Mouse (Mus musculus) stomach, embryonic 16.5 days (tissue): ENCODE measurements around the gene Ash1l. TPM values are rescaled to one million over a fixed set of nuclear protein-coding genes. Genes with fewer than 3 reads are reported as not detected.
A peak's percentile ranks its signal among the peaks of the same experiment; 100 is the strongest.

Source experiments
- ATAC-seq: fragments of 200-750 bp; cut with Nextera tagmentation; 2 replicates; pipeline ENCODE4 v1.8.0; 2017; ENCODE audit warnings: moderate number of reproducible peaks, moderate TSS enrichment; ENCODE audit not compliant: insufficient read depth, low FRiP score
- H3K27ac ChIP-seq: fragments of 300-500 bp; sonication (generic); 2 replicates; pipeline ENCODE4 v1.5.1; 2014; ENCODE audit warnings: low read length
- H3K27me3 ChIP-seq: fragments of 300-500 bp; sonication (generic); 2 replicates; pipeline ENCODE4 v1.6.1; 2014; ENCODE audit warnings: low read length, control low read depth, mixed read lengths; ENCODE audit not compliant: control insufficient read depth, insufficient read depth
- H3K36me3 ChIP-seq: fragments of 300-500 bp; sonication (generic); 2 replicates; pipeline ENCODE4 v1.6.1; 2014; ENCODE audit warnings: low read length; ENCODE audit not compliant: control insufficient read depth, insufficient read depth
- H3K4me1 ChIP-seq: fragments of 300-500 bp; sonication (generic); 2 replicates; pipeline ENCODE4 v1.6.1; 2014; ENCODE audit warnings: low read length, control low read depth, mixed read lengths; ENCODE audit not compliant: control insufficient read depth, insufficient read depth
- H3K4me2 ChIP-seq: fragments of 300-500 bp; sonication (generic); 2 replicates; pipeline ENCODE4 v1.6.1; 2014; ENCODE audit warnings: low read depth, low read length, mixed read lengths
- H3K4me3 ChIP-seq: fragments of 300-500 bp; sonication (generic); replicated peaks from 2 replicates; pipeline ENCODE4 v1.5.1; 2014; ENCODE audit warnings: mild to moderate bottlenecking, low read length
- H3K9ac ChIP-seq: fragments of 300-500 bp; sonication (generic); 2 replicates; pipeline ENCODE4 v1.6.1; 2014; ENCODE audit warnings: low read length
- H3K9me3 ChIP-seq: fragments of 300-500 bp; sonication (generic); replicated peaks from 2 replicates; pipeline ENCODE4 v1.6.1; 2016; ENCODE audit warnings: low read length, control low read depth; ENCODE audit not compliant: control insufficient read depth
- WGBS: fragments of 180-500 bp; shearing (Covaris S2); extraction: QIAGEN DNeasy Blood & Tissue Kit; methylation state at CpG from one replicate; pipeline ENCODE4 v1.1.7; 2014; 5-methylcytosine and 5-hydroxymethylcytosine counted together
- polyA plus RNA-seq: library from polyadenylated mRNA; unstranded; fragments of >200 nt; fragmentation: Nextera tagmentation; extraction: Ambion mirVana; gene quantifications from 2 replicates; pipeline ENCODE4 v1.2.1, GENCODE M21; 2015

The Ash1l gene
- polyA plus RNA-seq, 1 experiment from 2014 or later = 19.3 TPM

DNA sequence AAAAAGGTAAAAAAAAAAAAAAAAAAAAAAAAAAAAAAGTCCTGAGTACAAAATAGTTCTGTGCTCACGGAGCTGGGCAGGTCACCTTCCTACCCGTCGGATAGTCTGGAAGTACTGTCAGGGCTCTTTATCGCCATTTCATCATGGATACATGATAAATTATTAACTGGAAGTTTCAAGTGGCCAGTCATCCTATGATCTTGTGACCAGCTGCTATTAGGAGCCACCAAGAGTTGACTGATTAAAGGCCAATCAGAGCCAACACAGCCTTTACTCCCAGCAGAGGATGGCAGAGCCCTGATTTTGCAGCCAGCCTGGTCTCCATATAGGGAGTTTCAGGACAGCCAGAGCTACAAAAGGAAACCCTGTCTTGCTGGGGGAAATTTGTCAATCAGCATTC lies 162.6 kb downstream of the Ash1l start:
- no peaks in the 10 kb centered on the region for H3K9me3 ChIP-seq
- no peak overlapping the region for H3K4me3 ChIP-seq
- H3K27ac ChIP-seq = no peak overlapping the region
- H3K27me3 ChIP-seq = no peaks in the 10 kb centered on the region
- no peaks in the 10 kb centered on the region for H3K36me3 ChIP-seq
- no peak for ATAC-seq
- no peaks in the 10 kb centered on the region for H3K4me1 ChIP-seq
- no peak overlapping the region for H3K9ac ChIP-seq
- 71% methylated on average over 4 of the region's 4 CpGs for WGBS
- no peak overlapping the region for H3K4me2 ChIP-seq

DNA sequence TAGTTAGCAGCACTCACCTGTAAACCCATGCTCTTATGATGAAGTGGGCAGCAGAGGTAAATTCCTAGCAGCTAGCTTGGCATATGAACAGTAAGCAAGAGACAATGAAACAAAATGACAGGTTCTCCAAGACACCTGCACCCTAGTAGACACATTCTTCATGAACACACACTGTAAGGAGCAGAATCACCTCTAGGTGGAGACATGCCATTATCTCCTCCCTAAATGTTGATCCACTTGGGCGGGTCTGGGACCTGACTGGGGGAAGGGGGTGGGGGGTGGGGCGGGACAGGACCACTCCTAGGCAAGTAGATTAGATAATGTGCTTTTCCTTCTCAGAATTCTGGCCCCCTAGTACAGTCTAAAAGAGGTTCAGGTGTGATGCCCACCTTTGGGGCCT lies 165.1 kb downstream of the Ash1l start:
- Histone ChIP-seq H3K27me3 (no peaks in the 10 kb centered on the region), H3K4me2 (no peak overlapping the region), H3K4me3 (no peak overlapping the region), H3K9me3 (no peaks in the 10 kb centered on the region), H3K36me3 (no peaks in the 10 kb centered on the region), H3K27ac (no peak overlapping the region), H3K9ac (no peak overlapping the region), H3K4me1 (no peaks in the 10 kb centered on the region)
- peak; percentile 44; the same call in 1 of the 2 replicates for ATAC-seq
- WGBS = 8% methylated on average over 2 of the region's 2 CpGs

DNA sequence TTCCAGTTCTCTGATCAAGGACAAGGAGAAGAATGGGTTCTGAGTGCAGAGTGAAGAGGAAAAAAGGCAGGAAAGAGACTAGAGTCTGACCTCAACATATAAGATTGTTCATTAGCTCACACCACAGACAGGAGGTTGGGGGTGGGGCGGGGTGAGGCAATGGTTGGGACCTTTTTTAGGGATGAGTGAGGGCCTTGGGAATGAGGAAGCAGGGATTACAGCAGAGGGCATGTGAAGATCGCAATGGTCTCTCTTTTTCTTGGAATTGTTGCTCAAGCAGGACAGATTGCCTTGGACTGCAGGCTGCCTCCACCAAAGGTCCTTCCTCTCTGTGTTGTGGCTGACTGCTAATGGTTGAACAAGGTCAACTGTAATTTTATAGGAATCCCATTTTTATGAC lies 172.9 kb downstream of the Ash1l start:
- Histone ChIP-seq H3K27me3 (no peaks in the 10 kb centered on the region), H3K27ac (no peak overlapping the region), H3K4me3 (no peak overlapping the region), H3K4me2 (no peak overlapping the region), H3K9ac (no peak overlapping the region), H3K4me1 (0 out of 2 replicates have a peak, but pooled peaks cover 4% of the 10 kb centered on the region), H3K36me3 (no peaks in the 10 kb centered on the region), H3K9me3 (no peaks in the 10 kb centered on the region)
- WGBS = 53% methylated on average over 2 of the region's 2 CpGs
- ATAC-seq = no peak

DNA sequence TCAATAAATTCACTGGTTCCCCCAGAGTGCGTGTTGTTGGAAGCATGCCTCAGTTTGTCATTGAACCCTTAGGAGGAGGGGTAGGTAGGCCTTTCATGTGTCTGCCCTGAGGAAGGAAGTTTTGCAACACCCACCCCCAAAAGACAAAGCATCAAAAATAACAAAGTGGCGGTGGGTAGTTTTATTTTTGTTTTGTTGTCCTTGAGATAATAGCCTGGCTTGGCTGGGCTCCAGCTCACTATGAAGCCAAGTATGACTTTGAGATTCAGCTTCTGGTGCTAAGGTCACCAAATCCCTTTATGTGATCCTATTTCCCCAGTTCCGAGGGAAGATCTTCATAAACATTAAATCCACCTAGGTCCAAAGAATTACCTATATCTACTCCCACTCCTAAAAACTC lies 173.8 kb downstream of the Ash1l start:
- Histone ChIP-seq H3K4me2 (no peak overlapping the region), H3K27ac (no peak overlapping the region), H3K4me1 (0 out of 2 replicates have a peak, but pooled peaks cover 4% of the 10 kb centered on the region), H3K27me3 (no peaks in the 10 kb centered on the region), H3K9ac (no peak overlapping the region), H3K4me3 (no peak overlapping the region), H3K9me3 (no peaks in the 10 kb centered on the region), H3K36me3 (no peaks in the 10 kb centered on the region)
- WGBS = 57% methylated on average over 3 of the region's 3 CpGs
- no peak for ATAC-seq

DNA sequence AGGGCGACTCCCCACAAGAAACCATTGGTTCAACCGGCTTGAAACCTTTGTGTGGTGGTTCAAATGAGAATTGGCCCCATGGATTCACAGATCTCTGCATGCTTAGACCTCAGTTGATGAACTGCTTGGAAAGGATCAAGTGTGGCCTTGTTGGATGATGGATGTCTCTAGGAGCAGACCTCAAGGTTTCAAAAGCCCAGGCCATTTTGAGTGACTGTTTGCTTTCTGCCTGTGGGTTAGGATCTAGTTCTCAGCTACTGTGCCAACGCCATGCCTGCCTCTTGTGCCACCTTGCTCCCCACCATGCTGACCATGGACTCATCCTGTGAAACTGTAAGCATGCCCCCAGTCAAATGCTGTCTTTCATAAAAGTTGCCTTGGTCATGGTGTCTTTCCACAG lies 175.6 kb downstream of the Ash1l start:
- 88% methylated on average over 3 of the region's 3 CpGs for WGBS
- Histone ChIP-seq H3K4me3 (no peak overlapping the region), H3K9ac (no peak overlapping the region), H3K4me1 (0 out of 2 replicates have a peak, but pooled peaks cover 4% of the 10 kb centered on the region), H3K36me3 (no peaks in the 10 kb centered on the region), H3K27me3 (no peaks in the 10 kb centered on the region), H3K4me2 (no peak overlapping the region), H3K27ac (no peak overlapping the region), H3K9me3 (no peaks in the 10 kb centered on the region)
- no peak for ATAC-seq

Other genes starting within 250 kb of the Ash1l start
- gene Rit1, start 233.8 kb upstream of the Ash1l start, polyA plus RNA-seq = 64.4 and 75.9 TPM in 2 replicates
- gene Syt11, start 175.5 kb upstream of the Ash1l start, polyA plus RNA-seq = 20.3 and 21.7 TPM in 2 replicates
- gene Gon4l, start 115.4 kb upstream of the Ash1l start, polyA plus RNA-seq = 9.0 and 9.1 TPM in 2 replicates
- 35.3 and 37.6 TPM in 2 replicates for gene Msto1, start 36.6 kb upstream of the Ash1l start, polyA plus RNA-seq
- 123 and 132 TPM in 2 replicates for gene Dap3, start 559 bp downstream of the Ash1l start, polyA plus RNA-seq
- gene Rusc1, start 142.7 kb downstream of the Ash1l start, polyA plus RNA-seq = 19.2 and 22.8 TPM in 2 replicates
- not detected in 2 replicates for gene Gm43738, start 150.5 kb downstream of the Ash1l start, polyA plus RNA-seq
- gene Fdps, start 151.3 kb downstream of the Ash1l start, polyA plus RNA-seq = 340 and 368 TPM in 2 replicates
- 14.3 and 22.0 TPM in 2 replicates for gene Pklr, start 185.5 kb downstream of the Ash1l start, polyA plus RNA-seq
- 1.7 and 1.8 TPM in 2 replicates for gene Hcn3, start 209.6 kb downstream of the Ash1l start, polyA plus RNA-seq
- 18.9 and 19.1 TPM in 2 replicates for gene Clk2, start 214.2 kb downstream of the Ash1l start, polyA plus RNA-seq
- 104 and 113 TPM in 2 replicates for gene Scamp3, start 226.9 kb downstream of the Ash1l start, polyA plus RNA-seq
- 22.0 and 23.9 TPM in 2 replicates for gene Fam189b, start 232.5 kb downstream of the Ash1l start, polyA plus RNA-seq